Mouse (Mus musculus): ENCODE data around the gene Sgms1. TPM values are rescaled to one million over a fixed set of nuclear protein-coding genes. Genes with fewer than 3 reads are reported as not detected.
"Not testable (repeated sequence)": the region's sequence is repeated elsewhere in the genome, so short reads cannot be mapped to it uniquely, and the experiment has no call there.

Gene Sgms1
- polyA plus RNA-seq, 1 experiment from 2014 or later: 41.5 TPM

GRCm38 (mm10) chr19:32111866-32112790, 277.4 kb downstream of the Sgms1 start:
- Histone ChIP-seq H3K36me3 (no peaks in the 10 kb centered on the region), H3K9me3 (no peaks in the 10 kb centered on the region), H3K4me1 (peaks cover 7% of the 10 kb centered on the region), H3K4me3 (no peak overlapping the region), H3K27me3 (ENCODE audit: insufficient read depth, poor library complexity, severe bottlenecking) (no peaks in the 10 kb centered on the region), H3K27ac (no peak overlapping the region)
- WGBS: 85% methylated on average over 8 of the region's 8 CpGs
- DNase-seq (ENCODE audit: low spot score): no peak

- Histone ChIP-seq H3K4me1 (peaks cover 30% of the 10 kb centered on the region), H3K27ac (peak within 1 kb of the TSS; percentile 100), H3K4me3 (peak within 1 kb of the TSS; percentile 86), H3K9me3 (no peaks in the 10 kb centered on the region), H3K36me3 (no peaks in the 10 kb centered on the region), H3K27me3 (ENCODE audit: insufficient read depth, poor library complexity, severe bottlenecking) (no peaks in the 10 kb centered on the region)
- WGBS: 1% methylated on average over 28 of the region's 28 CpGs
- DNase-seq (ENCODE audit: low spot score): peak; percentile 87
Observed at GRCm38 (mm10) chr19:32107771-32108306, 281.7 kb downstream of the Sgms1 start, which contains the start of gene Asah2. Asah2 (minus strand) TSS chr19:32108211.

- Histone ChIP-seq H3K4me3 (peak overlapping the region; percentile 86; the same call in 1 of the 2 replicates), H3K9me3 (no peaks in the 10 kb centered on the region), H3K27me3 (ENCODE audit: insufficient read depth, poor library complexity, severe bottlenecking) (no peaks in the 10 kb centered on the region), H3K27ac (peak overlapping the region; percentile 100; the same call in 1 of the 2 replicates), H3K36me3 (no peaks in the 10 kb centered on the region), H3K4me1 (peaks cover 38% of the 10 kb centered on the region)
- no peak for DNase-seq (ENCODE audit: low spot score)
- WGBS: 67% methylated on average over 2 of the region's 2 CpGs
Observed at GRCm38 (mm10) chr19:32106750-32107149, 282.8 kb downstream of the Sgms1 start.

- no peak overlapping the region for H3K4me3 ChIP-seq
- no peak for DNase-seq (ENCODE audit: low spot score)
- H3K27me3 ChIP-seq (ENCODE audit: insufficient read depth, poor library complexity, severe bottlenecking): no peaks in the 10 kb centered on the region
- peaks cover 39% of the 10 kb centered on the region for H3K4me1 ChIP-seq
- H3K9me3 ChIP-seq: no peaks in the 10 kb centered on the region
- no peak overlapping the region; the same call in 1 of the 2 replicates for H3K27ac ChIP-seq
- no peaks in the 10 kb centered on the region for H3K36me3 ChIP-seq
- WGBS: 63% methylated on average over 4 of the region's 4 CpGs
Observed at GRCm38 (mm10) chr19:32104217-32104616, 285.3 kb downstream of the Sgms1 start.

GRCm38 (mm10) chr19:32102976-32103300, 286.6 kb downstream of the Sgms1 start:
- Histone ChIP-seq H3K27me3 (ENCODE audit: insufficient read depth, poor library complexity, severe bottlenecking) (no peaks in the 10 kb centered on the region), H3K36me3 (no peaks in the 10 kb centered on the region), H3K4me3 (peak overlapping the region; percentile 44), H3K27ac (peak overlapping the region; percentile 64; the same call in 1 of the 2 replicates), H3K9me3 (no peaks in the 10 kb centered on the region), H3K4me1 (peaks cover 39% of the 10 kb centered on the region)
- DNase-seq (ENCODE audit: low spot score): no peak
- WGBS: 9% methylated on average over 9 of the region's 9 CpGs

- Histone ChIP-seq H3K9me3 (no peaks in the 10 kb centered on the region), H3K27me3 (ENCODE audit: insufficient read depth, poor library complexity, severe bottlenecking) (no peaks in the 10 kb centered on the region), H3K4me3 (peak overlapping the region; percentile 44), H3K27ac (peak overlapping the region; percentile 64; the same call in 1 of the 2 replicates), H3K4me1 (peaks cover 39% of the 10 kb centered on the region), H3K36me3 (no peaks in the 10 kb centered on the region)
- WGBS: 24% methylated on average over 18 of the region's 18 CpGs
- DNase-seq (ENCODE audit: low spot score): no peak
Observed at GRCm38 (mm10) chr19:32102294-32102975, 287.1 kb downstream of the Sgms1 start.

- 82% methylated on average over 3 of the region's 3 CpGs for WGBS
- peaks cover 18% of the 10 kb centered on the region; the same call in 1 of the 2 replicates for H3K4me1 ChIP-seq
- H3K4me3 ChIP-seq: no peak overlapping the region
- no peak overlapping the region for H3K27ac ChIP-seq
- no peaks in the 10 kb centered on the region for H3K36me3 ChIP-seq
- H3K27me3 ChIP-seq (ENCODE audit: insufficient read depth, poor library complexity, severe bottlenecking): no peaks in the 10 kb centered on the region
- no peak for DNase-seq (ENCODE audit: low spot score)
- no peaks in the 10 kb centered on the region for H3K9me3 ChIP-seq
Observed at GRCm38 (mm10) chr19:32098582-32098981, 290.9 kb downstream of the Sgms1 start.

- Histone ChIP-seq H3K4me1 (no peaks in the 10 kb centered on the region), H3K27ac (no peak overlapping the region), H3K36me3 (no peaks in the 10 kb centered on the region), H3K27me3 (ENCODE audit: insufficient read depth, poor library complexity, severe bottlenecking) (no peaks in the 10 kb centered on the region), H3K9me3 (no peaks in the 10 kb centered on the region), H3K4me3 (no peak overlapping the region)
- WGBS: 84% methylated on average over 4 of the region's 4 CpGs
- no peak for DNase-seq (ENCODE audit: low spot score)
Observed at GRCm38 (mm10) chr19:32092358-32092757, 297.2 kb downstream of the Sgms1 start.

GRCm38 (mm10) chr19:32090804-32091203, 298.7 kb downstream of the Sgms1 start:
- Histone ChIP-seq H3K27ac (no peak overlapping the region), H3K36me3 (no peaks in the 10 kb centered on the region), H3K4me3 (no peak overlapping the region), H3K9me3 (no peaks in the 10 kb centered on the region), H3K4me1 (no peaks in the 10 kb centered on the region), H3K27me3 (ENCODE audit: insufficient read depth, poor library complexity, severe bottlenecking) (no peaks in the 10 kb centered on the region)
- WGBS: 82% methylated on average over 4 of the region's 4 CpGs
- DNase-seq (ENCODE audit: low spot score): no peak

- Histone ChIP-seq H3K36me3 (no peaks in the 10 kb centered on the region), H3K27ac (no peak overlapping the region), H3K9me3 (no peaks in the 10 kb centered on the region), H3K4me1 (no peaks in the 10 kb centered on the region), H3K27me3 (ENCODE audit: insufficient read depth, poor library complexity, severe bottlenecking) (no peaks in the 10 kb centered on the region), H3K4me3 (no peak overlapping the region)
- WGBS: 79% methylated on average over 1 of the region's 1 CpGs
- no peak for DNase-seq (ENCODE audit: low spot score)
Observed at GRCm38 (mm10) chr19:32088570-32088969, 300.9 kb downstream of the Sgms1 start.

GRCm38 (mm10) chr19:32087736-32088470, 301.6 kb downstream of the Sgms1 start:
- H3K9me3 ChIP-seq: no peaks in the 10 kb centered on the region
- H3K36me3 ChIP-seq: no peaks in the 10 kb centered on the region
- no peak for DNase-seq (ENCODE audit: low spot score)
- H3K4me3 ChIP-seq: no peak overlapping the region
- 81% methylated on average over 6 of the region's 6 CpGs for WGBS
- H3K27ac ChIP-seq: no peak overlapping the region
- no peaks in the 10 kb centered on the region for H3K4me1 ChIP-seq
- H3K27me3 ChIP-seq (ENCODE audit: insufficient read depth, poor library complexity, severe bottlenecking): no peaks in the 10 kb centered on the region

GRCm38 (mm10) chr19:32084813-32085212, 304.7 kb downstream of the Sgms1 start:
- H3K9me3 ChIP-seq; H3K4me1 ChIP-seq; H3K27me3 ChIP-seq (ENCODE audit: insufficient read depth, poor library complexity, severe bottlenecking); H3K36me3 ChIP-seq; DNase-seq (ENCODE audit: low spot score); H3K4me3 ChIP-seq; H3K27ac ChIP-seq: not testable (repeated sequence)
- WGBS: 33% methylated on average over 1 of the region's 1 CpGs
